Mouse (Mus musculus): Measurements from ENCODE around the gene Pdzk1ip1. TPM values are rescaled to one million over a fixed set of nuclear protein-coding genes. Genes with fewer than 3 reads are reported as not detected.
A peak's percentile ranks its signal among the peaks of the same experiment; 100 is the strongest.

The Pdzk1ip1 gene
- total and polyA plus RNA-seq, 3 experiments = 0.14 TPM; not detected in 2

- no peaks in the 10 kb centered on the region for H3K9me3 ChIP-seq (replicated peaks; ENCODE audit: insufficient read depth, low read length)
- no peaks in the 10 kb centered on the region; the same call in 1 of the 2 replicates for H3K79me2 ChIP-seq (ENCODE audit: control insufficient read depth, insufficient read depth, low read length, poor library complexity)
- peaks cover 0 to 12% of the 10 kb centered on the region in 2 experiments; a peak in 2 of 4 replicates for H3K36me3 ChIP-seq (ENCODE audit: control insufficient read depth in 1 of 2, insufficient read depth in 2 of 2, low read length in 2 of 2)
- H3K4me1 ChIP-seq (ENCODE audit: control insufficient read depth in 1 of 2, insufficient read depth in 2 of 2, low read length in 2 of 2) = peaks cover 6 to 19% of the 10 kb centered on the region in 2 experiments
- H3K9ac ChIP-seq (ENCODE audit: control insufficient read depth, low read depth, low read length, poor library complexity, severe bottlenecking) = peak overlapping the region; percentile 64
- H3K4me3 ChIP-seq (ENCODE audit: control insufficient read depth in 1 of 2, insufficient read depth in 1 of 2, low read depth in 2 of 2, low read length in 2 of 2) = peak overlapping the region; percentile 47 to 57
- H3K27ac ChIP-seq (ENCODE audit: control insufficient read depth, low read depth, low read length) = peak overlapping the region; percentile 67
- peak; percentile 90 for DNase-seq (ENCODE audit: low read depth, low spot score)
- H3K27me3 ChIP-seq (ENCODE audit: control insufficient read depth in 1 of 2, insufficient read depth in 2 of 2, low read length in 2 of 2) = no peaks in the 10 kb centered on the region
- peak; percentile 52; the same call in 1 of the 2 replicates for TF ChIP-seq BHLHE40 (IDR thresholded peaks at IDR 0.05; ENCODE audit: borderline replicate concordance, low read depth, low read length)
- TF ChIP-seq MEF2A (IDR thresholded peaks at IDR 0.05; ENCODE audit: extremely low read depth, insufficient replicate concordance, low read depth, low read length, poor library complexity, severe bottlenecking) = no peak
- TF ChIP-seq ETS1 (IDR thresholded peaks at IDR 0.05; ENCODE audit: low read depth, low read length) = no peak
- TF ChIP-seq CTCF (IDR thresholded peaks at IDR 0.05 in 2 of 3, conservative IDR thresholded peaks at IDR 0.05 in 1 of 3; ENCODE audit: control insufficient read depth in 1 of 3, insufficient read depth in 1 of 3, low read depth in 2 of 3, low read length in 3 of 3, poor library complexity in 1 of 3, severe bottlenecking in 1 of 3) = peak; percentile 80 to 83 (median 82)
- no peak for TF ChIP-seq MAX (IDR thresholded peaks at IDR 0.05; ENCODE audit: low read length)
- TF ChIP-seq POLR2A (IDR thresholded peaks at IDR 0.05; ENCODE audit: control insufficient read depth in 1 of 2, insufficient read depth in 1 of 2, low read depth in 1 of 2, low read length in 2 of 2, poor library complexity in 1 of 2) = peak in 1 of 2 experiments; percentile 24; a peak in 1 of 4 replicates
- TF ChIP-seq POLR2AphosphoS5 (IDR thresholded peaks at IDR 0.05; ENCODE audit: borderline replicate concordance, low read depth, low read length) = no peak
- no peak for TF ChIP-seq ELF1 (IDR thresholded peaks at IDR 0.05; ENCODE audit: low read depth, low read length)
- TF ChIP-seq MYB (IDR thresholded peaks at IDR 0.05; ENCODE audit: low read depth, low read length) = no peak
- TF ChIP-seq USF1 (IDR thresholded peaks at IDR 0.05; ENCODE audit: low read depth, low read length) = no peak
- TF ChIP-seq TBP (IDR thresholded peaks at IDR 0.05; ENCODE audit: low read depth, low read length) = peak; percentile 57; the same call in 1 of the 2 replicates
- TF ChIP-seq POLR2AphosphoS2 (IDR thresholded peaks at IDR 0.05; ENCODE audit: low read length) = no peak
- no peak for TF ChIP-seq NRF1 (IDR thresholded peaks at IDR 0.05; ENCODE audit: insufficient read depth, low read depth, low read length, poor library complexity, severe bottlenecking)
- TF ChIP-seq ZNF384 (IDR thresholded peaks at IDR 0.05; ENCODE audit: low read depth, low read length) = no peak
- TF ChIP-seq RAD21 (IDR thresholded peaks at IDR 0.05; ENCODE audit: low read depth, low read length) = peak; percentile 55
- no peak; the same call in 1 of the 2 replicates for TF ChIP-seq SIN3A (IDR thresholded peaks at IDR 0.05; ENCODE audit: low read length)
- TF ChIP-seq UBTF (IDR thresholded peaks at IDR 0.05; ENCODE audit: borderline replicate concordance, insufficient read depth, low read depth, low read length) = no peak
- TF ChIP-seq TAL1 (IDR thresholded peaks at IDR 0.05; ENCODE audit: low read length) = no peak
- TF ChIP-seq SMC3 (IDR thresholded peaks at IDR 0.05; ENCODE audit: low read depth, low read length) = peak; percentile 77
- no peak for TF ChIP-seq E2F4 (IDR thresholded peaks at IDR 0.05; ENCODE audit: borderline replicate concordance, low read depth, low read length)
- no peak for TF ChIP-seq JUND (IDR thresholded peaks at IDR 0.05; ENCODE audit: low read depth, low read length)
- TF ChIP-seq KAT2A (conservative IDR thresholded peaks at IDR 0.05; ENCODE audit: low read depth, low read length) = no peak
- TF ChIP-seq MXI1 (IDR thresholded peaks at IDR 0.05; ENCODE audit: low read depth, low read length) = no peak
- TF ChIP-seq ZC3H11A (IDR thresholded peaks at IDR 0.05; ENCODE audit: low read depth, low read length) = peak; percentile 60
- TF ChIP-seq ZMIZ1 (IDR thresholded peaks at IDR 0.05; ENCODE audit: low read depth, low read length) = no peak
- no peak for TF ChIP-seq GABPA (IDR thresholded peaks at IDR 0.05; ENCODE audit: low read depth, low read length)
- no peak for TF ChIP-seq GATA1 (IDR thresholded peaks at IDR 0.05; ENCODE audit: low read depth, low read length)
- TF ChIP-seq RCOR1 (IDR thresholded peaks at IDR 0.05; ENCODE audit: low read depth, low read length) = peak; percentile 59; the same call in 1 of the 2 replicates
- TF ChIP-seq MAFK (IDR thresholded peaks at IDR 0.05; ENCODE audit: borderline replicate concordance, low read depth, low read length) = no peak
- TF ChIP-seq EP300 (IDR thresholded peaks at IDR 0.05; ENCODE audit: low read depth in 1 of 2, low read length in 2 of 2) = no peak
- TF ChIP-seq TCF12 (IDR thresholded peaks at IDR 0.05; ENCODE audit: low read depth, low read length) = no peak
- no peak for TF ChIP-seq CHD1 (IDR thresholded peaks at IDR 0.05; ENCODE audit: low read depth, low read length)
- TF ChIP-seq NELFE (IDR thresholded peaks at IDR 0.05; ENCODE audit: low read depth, low read length) = 0 out of 2 replicates have a peak, but pooled peaks have one; percentile 4
- no peak; the same call in 1 of the 2 replicates for TF ChIP-seq CHD2 (IDR thresholded peaks at IDR 0.05; ENCODE audit: low read length)
- 0 out of 2 replicates have a peak, but pooled peaks have one; percentile 35 for TF ChIP-seq MAZ (IDR thresholded peaks at IDR 0.05; ENCODE audit: low read depth, low read length)
- no peak for TF ChIP-seq ZKSCAN1 (IDR thresholded peaks at IDR 0.05; ENCODE audit: low read depth, low read length)
- TF ChIP-seq USF2 (IDR thresholded peaks at IDR 0.05; ENCODE audit: borderline replicate concordance in 1 of 2, insufficient read depth in 1 of 2, low read depth in 1 of 2, low read length in 2 of 2) = no peak
These were observed 40.8 kb upstream of the Pdzk1ip1 start for GRCm38 (mm10) chr4:115047750-115048149.
